Mouse (Mus musculus): ENCODE measurements around the gene Insl5. TPM values are rescaled to one million over a fixed set of nuclear protein-coding genes. Genes with fewer than 3 reads are reported as not detected.

Insl5 gene
- polyA plus RNA-seq, 1 experiment from 2014 or later, result not detected

- Histone ChIP-seq H3K27ac (no peak overlapping the region), H3K27me3 (replicated peaks) (no peaks in the 10 kb centered on the region), H3K9ac (no peak overlapping the region), H3K4me1 (no peaks in the 10 kb centered on the region), H3K9me3 (replicated peaks) (no peaks in the 10 kb centered on the region), H3K36me3 (no peaks in the 10 kb centered on the region), H3K4me3 (no peak overlapping the region), H3K4me2 (no peak overlapping the region)
- ATAC-seq, result no peak
- WGBS (ENCODE audit: insufficient replicate concordance), result 82% methylated on average over 5 of the region's 5 CpGs
Measured at GRCm38 (mm10) chr4:102969599-102969998, 57.0 kb downstream of the Insl5 start.

Other genes with a start within 250 kb of the Insl5 start
- 0.38 TPM in 1 of 2 replicates, not detected in the other for gene Tctex1d1, start 48.2 kb downstream of the Insl5 start, polyA plus RNA-seq (2016; fragmentation: Nextera tagmentation; extraction: Ambion mirVana)
- 35.1 and 39.4 TPM in 2 replicates for gene Mier1, start 87.5 kb upstream of the Insl5 start, polyA plus RNA-seq (2016; fragmentation: Nextera tagmentation; extraction: Ambion mirVana)
- gene Wdr78, start 87.7 kb upstream of the Insl5 start, polyA plus RNA-seq (2016; fragmentation: Nextera tagmentation; extraction: Ambion mirVana), result 1.0 and 1.1 TPM in 2 replicates
- gene Slc35d1, start 188.3 kb upstream of the Insl5 start, polyA plus RNA-seq (2016; fragmentation: Nextera tagmentation; extraction: Ambion mirVana), result 11.1 and 12.7 TPM in 2 replicates

All from liver, embryonic 12.5 days (tissue).